Mouse (Mus musculus) liver, postnatal 0 days (tissue): Measurements from ENCODE around the gene Il4i1. TPM values are rescaled to one million over a fixed set of nuclear protein-coding genes. Genes with fewer than 3 reads are reported as not detected.

Experiments
- ATAC-seq: fragments of 200-750 bp; cut with Nextera tagmentation; 2 replicates; pipeline ENCODE4 v1.8.0; 2017; ENCODE audit warnings: mild to moderate bottlenecking, moderate library complexity
- DNase-seq: peaks from one replicate; pipeline ENCODE4 v3.0.0-alpha.2; 2016
- H3K27ac ChIP-seq: fragments of 300-500 bp; sonication (generic); 2 replicates; pipeline ENCODE4 v1.5.1; 2014; ENCODE audit warnings: antibody characterized with exemption, moderate library complexity, mild to moderate bottlenecking, low read depth
- H3K27me3 ChIP-seq: fragments of 300-500 bp; sonication (generic); 2 replicates; pipeline ENCODE4 v1.6.1; 2014; ENCODE audit warnings: low read length, control low read depth, mixed read lengths; ENCODE audit not compliant: insufficient read depth
- H3K36me3 ChIP-seq: fragments of 300-500 bp; sonication (generic); replicated peaks from 2 replicates; pipeline ENCODE4 v1.6.1; 2014; ENCODE audit warnings: mild to moderate bottlenecking, control low read depth, low read length, moderate library complexity, mixed read lengths; ENCODE audit not compliant: insufficient read depth
- H3K4me1 ChIP-seq: fragments of 300-500 bp; sonication (generic); 2 replicates; pipeline ENCODE4 v1.6.1; 2014; ENCODE audit warnings: antibody characterized with exemption, mild to moderate bottlenecking, control low read depth; ENCODE audit not compliant: insufficient read depth
- H3K4me2 ChIP-seq: fragments of 300-500 bp; sonication (generic); 2 replicates; pipeline ENCODE4 v1.6.1; 2014; ENCODE audit warnings: low read depth, mild to moderate bottlenecking, low read length, moderate library complexity, mixed read lengths
- H3K4me3 ChIP-seq: fragments of 300-500 bp; sonication (generic); 2 replicates; pipeline ENCODE4 v1.5.1; 2014; ENCODE audit warnings: low read depth, low read length
- H3K9ac ChIP-seq: fragments of 300-500 bp; sonication (generic); replicated peaks from 2 replicates; pipeline ENCODE4 v1.6.1; 2014; ENCODE audit warnings: mild to moderate bottlenecking, moderate library complexity
- H3K9me3 ChIP-seq: fragments of 300-500 bp; sonication (generic); 2 replicates; pipeline ENCODE4 v1.6.1; 2016; ENCODE audit warnings: mild to moderate bottlenecking, control low read depth, low read length, mixed read lengths
- CTCF ChIP-seq: sonication (generic); IDR thresholded peaks from 2 replicates; pipeline ENCODE4 v1.5.1; 2016; ENCODE audit warnings: antibody characterized with exemption, low read depth
- EP300 ChIP-seq: IDR thresholded peaks from 2 replicates; pipeline ENCODE4 v1.6.1; 2016; ENCODE audit warnings: antibody characterized with exemption, low read depth, mild to moderate bottlenecking
- WGBS: fragments of 180-500 bp; shearing (Covaris S2); extraction: QIAGEN DNeasy Blood & Tissue Kit; methylation state at CpG from one replicate; pipeline ENCODE4 v1.1.7; 2014; ENCODE audit not compliant: insufficient replicate concordance; 5-methylcytosine and 5-hydroxymethylcytosine counted together
- polyA plus RNA-seq: library from polyadenylated mRNA; unstranded; fragments of >200 nt; fragmentation: Nextera tagmentation; extraction: Ambion mirVana; gene quantifications from 2 replicates; pipeline ENCODE4 v1.2.1, GENCODE M21; 2015

Gene Il4i1
- polyA plus RNA-seq, 1 experiment from 2014 or later, result 1.0 TPM

DNA sequence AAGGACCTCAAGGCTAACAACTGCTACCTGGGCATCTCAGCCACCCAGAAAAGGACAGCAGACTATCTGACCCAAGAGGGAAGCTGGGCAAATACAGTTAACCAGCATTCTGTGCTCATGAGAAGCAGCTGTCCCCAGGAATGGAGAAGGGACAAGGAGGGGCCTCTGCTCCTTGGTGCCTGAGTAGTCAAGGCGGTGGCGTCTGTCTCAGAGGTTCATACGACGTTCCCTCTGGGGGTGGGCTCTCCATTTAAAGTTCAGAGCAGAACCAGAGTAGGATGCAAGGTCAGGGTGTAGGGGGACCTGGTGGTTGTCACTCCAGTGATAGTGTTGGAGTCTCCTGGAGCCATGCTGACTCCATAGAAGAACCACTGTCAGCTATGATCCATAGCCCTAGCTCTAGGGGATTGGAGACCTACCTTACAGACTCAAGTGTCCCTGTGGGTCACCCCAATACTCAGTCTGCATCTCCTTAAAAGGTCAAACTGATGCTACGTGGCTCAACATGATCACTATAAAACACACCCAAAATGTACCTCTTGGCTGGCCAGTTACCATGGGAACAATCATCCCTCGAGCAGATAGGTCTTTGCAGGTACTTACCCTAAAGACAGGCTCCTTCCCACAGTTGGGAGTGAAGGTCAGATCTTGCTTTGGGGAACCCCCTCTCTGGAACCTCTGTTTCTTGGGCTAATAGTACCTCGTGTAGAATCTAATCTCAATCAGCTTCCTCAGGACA is 5.2 kb upstream of the Il4i1 start:
- TF ChIP-seq CTCF, result no peak
- TF ChIP-seq EP300, result no peak
- WGBS, result 76% methylated on average over 7 of the region's 7 CpGs
- H3K27me3 ChIP-seq, result no peaks in the 10 kb centered on the region
- no peak overlapping the region for H3K9ac ChIP-seq
- H3K9me3 ChIP-seq, result no peaks in the 10 kb centered on the region
- H3K4me1 ChIP-seq, result peaks cover 6% of the 10 kb centered on the region; the same call in 1 of the 2 replicates
- no peak overlapping the region for H3K4me3 ChIP-seq
- peak; percentile 14 for DNase-seq
- peaks cover 21% of the 10 kb centered on the region for H3K36me3 ChIP-seq
- no peak overlapping the region for H3K27ac ChIP-seq
- no peak overlapping the region for H3K4me2 ChIP-seq
- ATAC-seq, result no peak

DNA sequence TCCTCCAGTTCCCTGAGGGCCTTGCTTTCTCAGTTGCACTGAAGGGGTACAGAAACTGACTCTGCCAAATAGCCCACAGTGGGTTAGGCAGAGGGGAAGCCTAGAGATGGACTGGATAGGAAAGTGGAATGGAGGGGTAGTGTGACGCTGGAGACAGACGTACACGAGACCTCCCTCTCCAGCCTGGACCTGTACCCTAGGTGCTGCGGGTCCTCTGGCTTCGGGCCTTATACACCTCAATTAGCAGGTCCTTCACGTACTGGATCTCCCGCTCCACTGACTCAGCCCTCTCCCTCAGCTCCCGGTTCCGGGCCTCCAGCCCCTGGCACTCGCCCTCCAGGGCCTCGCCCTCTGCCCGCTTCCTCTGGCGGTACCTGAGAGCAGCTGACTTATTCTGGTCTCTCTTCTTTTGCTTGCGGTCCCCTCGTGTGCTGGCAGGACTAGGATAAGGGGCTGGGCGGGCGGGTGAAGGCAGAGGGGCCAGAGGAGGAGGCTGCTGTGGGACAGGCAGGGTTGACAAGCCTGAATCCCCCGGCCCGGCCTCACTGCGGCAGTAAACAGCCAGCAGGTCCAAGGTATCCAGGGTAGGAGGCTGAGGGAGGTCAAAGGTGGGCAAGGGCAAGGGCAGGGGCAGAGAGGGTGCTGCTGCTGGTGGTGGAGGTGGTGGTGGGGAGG is 3.4 kb upstream of the Il4i1 start:
- Histone ChIP-seq H3K4me1 (peaks cover 13% of the 10 kb centered on the region), H3K9me3 (no peaks in the 10 kb centered on the region), H3K27me3 (no peaks in the 10 kb centered on the region), H3K4me2 (peak overlapping the region; percentile 86), H3K9ac (no peak overlapping the region), H3K4me3 (peak overlapping the region; percentile 6; the same call in 1 of the 2 replicates), H3K36me3 (peaks cover 21% of the 10 kb centered on the region), H3K27ac (0 out of 2 replicates have a peak overlapping the region, but pooled peaks have one; percentile 7)
- no peak for ATAC-seq
- TF ChIP-seq EP300, result no peak
- TF ChIP-seq CTCF, result no peak
- 88% methylated on average over 20 of the region's 20 CpGs for WGBS
- DNase-seq, result peak; percentile 13

DNA sequence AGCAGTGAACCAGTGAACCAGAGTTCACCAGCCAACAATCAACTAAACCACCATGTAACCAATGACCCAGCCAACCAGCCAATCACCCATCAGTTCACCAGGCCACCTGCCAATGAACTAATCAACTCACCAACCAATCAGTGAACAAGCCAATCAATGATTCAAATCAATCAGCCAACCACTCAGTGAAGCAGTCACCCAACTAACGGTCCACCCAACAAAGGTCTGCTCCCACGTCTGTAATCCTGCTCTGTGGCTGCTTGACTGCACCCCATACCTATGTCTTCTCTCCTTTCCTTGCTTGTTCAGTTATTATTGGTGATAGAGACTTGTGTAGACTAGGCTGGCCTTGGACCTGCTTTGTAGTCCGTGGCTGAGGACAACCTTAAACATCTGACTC is 2.2 kb upstream of the Il4i1 start:
- TF ChIP-seq CTCF (no peak), EP300 (no peak)
- DNase-seq, result peak; percentile 30
- Histone ChIP-seq H3K4me2 (peak overlapping the region; percentile 86), H3K4me1 (peaks cover 24% of the 10 kb centered on the region), H3K36me3 (peaks cover 21% of the 10 kb centered on the region), H3K9me3 (no peaks in the 10 kb centered on the region), H3K4me3 (peak overlapping the region; percentile 86), H3K27me3 (no peaks in the 10 kb centered on the region), H3K9ac (0 out of 2 replicates have a peak overlapping the region, but pooled peaks have one; percentile 96), H3K27ac (peak overlapping the region; percentile 98; the same call in 1 of the 2 replicates)
- WGBS, result 72% methylated on average over 3 of the region's 3 CpGs
- peak; percentile 2 for ATAC-seq

DNA sequence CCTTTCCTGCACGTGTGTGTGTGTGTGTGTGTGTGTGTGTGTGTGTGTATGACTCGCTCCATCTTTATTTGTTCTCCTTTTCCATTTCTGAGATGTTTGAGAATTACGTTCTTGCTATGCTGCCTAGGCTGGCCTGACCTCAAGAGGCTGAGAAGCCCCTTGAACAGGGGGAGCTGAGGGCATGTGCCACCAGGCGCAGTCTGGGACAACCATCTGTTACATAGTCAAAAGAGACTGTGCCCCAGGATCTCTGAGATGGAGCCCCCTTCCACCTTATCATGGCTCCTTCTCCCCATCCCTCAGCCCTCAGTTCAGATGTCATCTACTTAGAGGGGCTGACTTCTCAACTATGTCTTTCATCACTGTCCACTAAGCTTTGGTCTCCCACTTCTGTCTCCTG is 1.8 kb upstream of the Il4i1 start:
- Histone ChIP-seq H3K9me3 (no peaks in the 10 kb centered on the region), H3K4me1 (peaks cover 28% of the 10 kb centered on the region), H3K9ac (peak overlapping the region; percentile 96), H3K27ac (peak overlapping the region; percentile 98), H3K27me3 (no peaks in the 10 kb centered on the region), H3K4me2 (peak overlapping the region; percentile 86), H3K4me3 (peak overlapping the region; percentile 86), H3K36me3 (peaks cover 21% of the 10 kb centered on the region)
- DNase-seq (peak; percentile 15), ATAC-seq (no peak)
- 75% methylated on average over 4 of the region's 4 CpGs for WGBS
- no peak for TF ChIP-seq CTCF
- TF ChIP-seq EP300, result no peak

DNA sequence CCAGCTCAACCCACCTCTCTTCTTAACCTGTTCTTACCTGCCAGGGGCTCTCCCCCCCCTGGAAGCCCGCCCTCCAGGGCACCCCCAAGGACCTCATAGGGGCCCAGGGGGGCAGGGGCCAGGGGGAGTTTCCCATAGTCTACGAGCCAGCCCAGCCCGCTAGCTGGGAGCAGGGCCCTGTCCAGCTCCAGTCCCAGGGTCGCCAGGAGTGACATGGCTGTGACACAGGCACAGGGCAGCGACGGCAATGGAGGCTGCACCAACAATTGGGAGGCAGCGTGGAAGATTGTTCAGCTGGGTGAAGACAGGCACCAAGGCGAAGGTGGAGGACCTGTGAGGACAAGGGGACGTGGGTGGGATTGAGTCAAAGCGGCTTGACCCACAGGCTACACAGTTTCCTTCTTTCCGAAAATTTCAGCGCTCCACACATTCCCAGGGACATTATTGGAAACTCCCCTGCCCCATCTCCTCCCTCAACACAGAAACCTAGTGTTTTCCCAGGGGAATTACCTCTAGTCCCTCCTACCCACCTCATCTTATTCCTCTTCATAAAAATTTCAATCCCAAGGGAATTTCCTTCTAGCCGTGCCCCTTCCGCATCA is 1.1 kb upstream of the Il4i1 start:
- Histone ChIP-seq H3K4me1 (peaks cover 34% of the 10 kb centered on the region), H3K27me3 (no peaks in the 10 kb centered on the region), H3K9ac (peak overlapping the region; percentile 96), H3K4me2 (peak overlapping the region; percentile 86), H3K4me3 (peak overlapping the region; percentile 86), H3K36me3 (peaks cover 21% of the 10 kb centered on the region), H3K9me3 (no peaks in the 10 kb centered on the region), H3K27ac (peak overlapping the region; percentile 98)
- peak; percentile 18 for DNase-seq
- TF ChIP-seq EP300 (no peak), CTCF (no peak)
- 44% methylated on average over 14 of the region's 14 CpGs for WGBS
- ATAC-seq, result no peak

DNA sequence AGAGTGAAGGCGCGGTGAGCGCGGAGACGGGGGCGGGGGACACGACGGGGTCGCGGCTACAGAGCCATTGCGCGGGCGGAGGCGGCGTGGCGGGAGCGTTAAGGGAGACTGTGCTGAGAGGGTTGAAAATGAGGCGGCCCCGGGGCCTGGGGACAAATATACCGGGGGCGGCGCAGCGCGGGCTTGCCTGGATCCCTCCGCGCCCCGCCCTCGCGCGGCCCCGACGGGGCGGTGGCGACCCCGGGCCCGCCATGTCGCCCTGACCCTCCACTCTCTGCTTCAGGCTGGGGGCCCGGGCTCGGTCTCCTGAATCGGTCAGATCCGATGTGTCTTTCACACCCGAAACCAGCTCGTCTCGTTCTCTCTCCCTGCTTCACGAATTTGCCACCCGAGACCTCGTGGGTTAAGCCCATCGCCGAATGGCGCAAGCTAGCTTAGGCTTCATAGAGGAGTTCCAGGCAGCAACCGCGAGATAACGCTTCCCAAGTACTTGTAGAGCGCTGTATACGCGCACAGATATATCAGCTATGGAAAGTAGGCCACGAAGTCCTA is 359 bp downstream of the Il4i1 start, which contains the start of gene Atf5:
Gene Atf5, minus strand, starts transcription at position 189 of the 552 bp plus-strand sequence.
- H3K4me2 ChIP-seq, result peak within 1 kb of the TSS; percentile 86
- H3K27me3 ChIP-seq, result no peaks in the 10 kb centered on the region
- peak within 1 kb of the TSS; percentile 86 for H3K4me3 ChIP-seq
- H3K36me3 ChIP-seq, result peaks cover 15% of the 10 kb centered on the region
- no peaks in the 10 kb centered on the region for H3K9me3 ChIP-seq
- TF ChIP-seq CTCF, result no peak
- no peak for TF ChIP-seq EP300
- H3K9ac ChIP-seq, result peak within 1 kb of the TSS; percentile 96
- peak within 1 kb of the TSS; percentile 98 for H3K27ac ChIP-seq
- DNase-seq, result peak; percentile 83
- peak; percentile 37 for ATAC-seq
- WGBS, result 5% methylated on average over 52 of the region's 57 CpGs
- H3K4me1 ChIP-seq, result peaks cover 48% of the 10 kb centered on the region
